Comparison of ENCODE assay signal across 7 mouse cellular contexts in the genomic region with DNA sequence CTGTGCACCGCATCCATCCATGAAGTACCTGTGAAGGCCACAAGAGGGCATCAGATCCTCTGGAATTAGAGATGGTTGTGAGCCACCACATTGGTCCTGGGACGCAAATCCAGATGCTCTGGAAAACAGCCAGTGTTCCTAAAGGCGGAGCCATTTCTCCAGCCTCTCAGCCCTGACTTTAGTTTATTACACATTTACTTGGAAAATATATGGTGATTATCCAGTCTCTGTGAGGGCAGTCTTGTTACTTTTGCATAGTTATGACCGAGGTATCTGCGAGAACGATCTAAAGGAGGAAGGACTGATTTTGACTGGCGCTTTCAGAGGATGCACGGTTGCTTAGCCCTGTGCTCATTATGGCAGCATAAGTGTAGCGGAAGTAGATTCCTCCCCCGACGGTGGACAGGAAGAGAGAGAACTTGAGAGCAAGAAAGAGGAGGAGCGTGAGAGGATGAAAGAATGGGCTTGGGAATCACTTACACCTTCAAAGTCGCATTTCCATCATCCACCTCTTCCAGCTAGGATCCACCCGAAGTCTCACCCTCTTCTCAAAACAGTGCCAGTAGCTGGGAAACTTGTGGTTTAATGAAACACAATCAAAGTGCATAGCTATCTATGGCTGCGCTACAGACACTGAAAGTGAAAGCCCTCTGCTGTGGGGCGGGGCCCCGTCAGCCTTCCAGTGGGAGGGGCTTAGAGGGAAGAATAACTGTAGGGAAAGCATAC. TPM values are rescaled to one million over a fixed set of nuclear protein-coding genes. Genes with fewer than 3 reads are reported as not detected.
DNase-seq lines count a peak whose midpoint lies in the region; ATAC-seq lines count a peak whose summit lies in the region.

No protein-coding gene starts in this region.

- H3K9me3 ChIP-seq in intestine, embryonic 14.5 days (ENCODE audit: control insufficient read depth, low read length) = no peaks in the 10 kb centered on the region

- H3K4me3 ChIP-seq in intestine, embryonic 14.5 days (ENCODE audit: low read depth, low read length) = peak overlapping the region; percentile 39

- H3K27ac ChIP-seq in intestine, embryonic 14.5 days (ENCODE audit: low read depth) = peak overlapping the region; percentile 48; the same call in 1 of the 2 replicates

- H3K4me2 ChIP-seq in intestine, embryonic 14.5 days (ENCODE audit: low read length) = peak overlapping the region; percentile 51

- H3K36me3 ChIP-seq in intestine, embryonic 14.5 days (ENCODE audit: control insufficient read depth, insufficient read depth, low read length) = no peaks in the 10 kb centered on the region

- intact Hi-C loops in gastrocnemius, postnatal 14 days (cut with DNase I; ENCODE audit: low total_unique reads) = loop anchor here (5.0 to 10.0 kb wide), 2 partner anchors 63 to 260 kb away; no protein-coding TSS in a partner anchor
- intact Hi-C loops in left cerebral cortex, postnatal 14 days (cut with DNase I) = loop anchor here (2.0 kb wide), 1 partner anchor 95 kb away; no protein-coding TSS in a partner anchor

- H3K9ac ChIP-seq in intestine, embryonic 14.5 days (ENCODE audit: low read length) = no peak overlapping the region

- H3K27me3 ChIP-seq in intestine, embryonic 14.5 days (replicated peaks; ENCODE audit: control insufficient read depth, insufficient read depth, low read length) = no peaks in the 10 kb centered on the region

- no peaks in the 10 kb centered on the region for H3K4me1 ChIP-seq in intestine, embryonic 14.5 days (replicated peaks; ENCODE audit: control insufficient read depth, insufficient read depth, low read length)

- ATAC-seq in intestine, embryonic 14.5 days (replicated peaks; ENCODE audit: low FRiP score, low TSS enrichment, low read depth) = peak; percentile 86

- peak; percentile 78 to 79 for DNase-seq in adrenal gland, adult 18-20 months (ENCODE audit: low spot score in 2 of 2)
- DNase-seq in embryo, embryonic 10 days (ENCODE audit: low spot score) = peak; percentile 90
- peak; percentile 80 for DNase-seq in gastrocnemius, postnatal 14 days
- DNase-seq in intestine, embryonic 14.5 days (ENCODE audit: low spot score) = peak; percentile 91
- DNase-seq in left cerebral cortex, postnatal 14 days (ENCODE audit: low spot score in 2 of 2) = peak; percentile 86 to 89
- DNase-seq in mesoderm, embryonic 11.5 days (ENCODE audit: low read depth, low spot score) = peak; percentile 86
- DNase-seq in right cerebral cortex, postnatal 36 days (ENCODE audit: low spot score in 2 of 2) = peak; percentile 58 to 62

- WGBS in intestine, embryonic 14.5 days = 11% methylated on average over 17 of the region's 17 CpGs

RNA-seq across cellular contexts. Expression of a gene that starts 26.5 kb away (rescaled TPM):
- total RNA-seq in adrenal gland, adult 18-20 months (2021) = 1 to 10 TPM; 1.9 to 2.3 TPM
- under 1 TPM; 0.47 to 0.78 TPM for total RNA-seq in gastrocnemius, postnatal 14 days (2021)
- 2.1 and 2.8 TPM in 2 replicates for polyA plus RNA-seq in intestine, embryonic 14.5 days (2014; fragmentation: Nextera tagmentation; extraction: Ambion mirVana)
- not detected for total RNA-seq in left cerebral cortex, postnatal 14 days (2021)

RNA-seq across cellular contexts. Expression of a gene that starts 27.8 kb away (rescaled TPM):
- total RNA-seq in adrenal gland, adult 18-20 months (2021) = 1 to 10 TPM in 1 of 2 experiments, under 1 TPM in 1; 0.83 to 6.6 TPM
- total RNA-seq in gastrocnemius, postnatal 14 days (2021) = 1 to 10 TPM; 1.4 to 2.1 TPM
- 0.78 and 0.99 TPM in 2 replicates for polyA plus RNA-seq in intestine, embryonic 14.5 days (2014; fragmentation: Nextera tagmentation; extraction: Ambion mirVana)
- total RNA-seq in left cerebral cortex, postnatal 14 days (2021) = 10 to 100 TPM; 19.9 to 21.4 TPM

Comparison
In these comparisons a context has a peak if more than half of its experiments do, and no peak if none do; other contexts are left out.
1. Peak in every context shown above with its lines: DNase-seq, ATAC-seq, H3K4me3 ChIP-seq and H3K27ac ChIP-seq.